Mouse (Mus musculus) spleen, adult 12 weeks (tissue): ENCODE data around the gene Cd79a.
"Not testable (repeated sequence)": the region's sequence is repeated elsewhere in the genome, so short reads cannot be mapped to it uniquely, and the experiment has no call there.

Experiments
- DNase-seq: peaks from one replicate; pipeline ENCODE4 v3.0.0; 2022; ENCODE audit warnings: low spot score

Cd79a gene

GRCm38 (mm10) chr7:24885468-24886307 lies 11.5 kb upstream of the Cd79a start:
- no peak for DNase-seq

DNA sequence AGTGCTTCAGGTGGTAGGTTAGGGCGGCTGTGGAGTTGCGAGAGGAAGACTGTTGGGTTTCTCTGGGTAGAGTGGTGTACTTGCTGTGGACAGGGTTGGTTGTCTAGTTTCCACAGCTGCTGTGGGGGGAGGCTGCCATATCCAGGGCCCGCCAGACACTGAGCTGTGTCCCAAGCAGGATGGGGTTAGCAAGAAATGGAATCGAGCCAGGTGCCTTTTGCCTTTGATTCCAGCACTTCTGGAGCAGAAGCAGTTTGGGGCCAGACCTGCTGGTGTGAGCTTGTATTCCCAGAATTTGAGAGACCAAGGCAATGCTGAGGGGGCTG lies 10.9 kb upstream of the Cd79a start:
- DNase-seq: no peak

- no peak for DNase-seq
Measured at GRCm38 (mm10) chr7:24887096-24887495, 10.1 kb upstream of the Cd79a start.

- DNase-seq: no peak
Measured at GRCm38 (mm10) chr7:24889431-24890220, 7.6 kb upstream of the Cd79a start.

DNA sequence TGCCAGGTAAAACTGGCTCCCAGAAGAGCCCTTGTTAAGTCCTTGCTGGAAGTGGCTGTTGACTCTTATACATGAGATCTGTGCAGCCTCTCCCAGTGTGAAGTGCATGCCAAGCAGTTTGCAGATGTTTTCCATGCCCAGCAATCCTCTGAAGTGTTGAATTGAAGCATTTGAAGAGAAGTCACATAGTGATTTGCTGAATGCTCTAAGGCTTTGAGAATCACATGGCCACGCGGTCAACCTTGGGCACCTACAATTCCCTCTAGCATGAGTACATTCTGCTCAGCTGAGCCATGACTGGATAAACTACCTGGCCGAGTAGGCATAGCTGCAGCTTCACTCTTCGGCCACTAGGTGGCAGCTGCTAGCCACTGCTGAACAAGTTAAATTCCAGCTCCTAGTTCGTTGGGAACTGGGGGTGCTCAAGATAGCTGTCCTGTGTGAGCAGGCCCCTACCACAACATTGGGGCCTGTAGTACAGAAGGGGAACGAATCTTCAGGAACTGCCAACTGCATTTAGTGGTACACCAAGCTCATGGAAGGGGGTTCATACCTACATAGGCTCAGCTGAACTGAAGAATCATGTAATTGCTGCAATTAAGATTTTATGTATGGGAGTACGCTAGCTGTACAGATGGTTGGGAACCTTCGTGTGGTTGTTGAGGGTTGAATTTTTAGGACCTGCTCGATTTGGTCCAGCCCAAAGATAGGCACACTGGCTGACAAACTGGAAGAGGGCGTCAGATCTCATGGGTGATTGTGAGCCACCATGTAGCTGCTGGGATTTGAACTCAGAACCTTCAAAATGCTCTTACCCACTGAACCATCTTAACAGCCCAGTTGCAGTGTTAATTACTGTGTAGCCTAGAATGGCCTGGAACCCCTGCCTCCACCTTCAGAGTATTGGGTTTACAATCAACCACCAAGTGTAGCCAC lies 6.6 kb upstream of the Cd79a start:
- peak; percentile 65 for DNase-seq

- DNase-seq: no peak
Measured at GRCm38 (mm10) chr7:24891241-24892124, 5.7 kb upstream of the Cd79a start.

DNA sequence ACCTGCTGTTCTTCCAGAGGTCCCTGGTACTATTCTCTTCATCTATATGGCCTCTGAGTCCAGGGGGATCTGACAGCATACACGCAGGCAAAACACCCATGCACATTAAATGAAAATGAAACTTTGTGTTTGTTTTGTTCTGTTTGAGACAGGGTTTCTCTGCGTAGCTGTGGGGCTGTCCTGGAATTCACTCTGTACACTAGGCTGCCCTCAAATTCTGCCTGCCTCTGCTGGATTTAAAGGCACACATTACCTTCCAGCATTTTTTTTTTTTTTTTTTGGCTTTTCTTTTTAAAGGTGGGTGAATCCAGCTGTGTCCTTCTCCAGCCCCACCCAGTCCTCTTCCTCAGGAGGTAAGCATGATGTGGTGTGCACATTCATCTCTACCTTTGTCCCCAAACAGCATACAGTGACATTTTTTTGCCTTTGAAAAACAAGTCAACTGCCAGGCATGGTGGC lies 5.0 kb upstream of the Cd79a start:
- DNase-seq: no peak

DNA sequence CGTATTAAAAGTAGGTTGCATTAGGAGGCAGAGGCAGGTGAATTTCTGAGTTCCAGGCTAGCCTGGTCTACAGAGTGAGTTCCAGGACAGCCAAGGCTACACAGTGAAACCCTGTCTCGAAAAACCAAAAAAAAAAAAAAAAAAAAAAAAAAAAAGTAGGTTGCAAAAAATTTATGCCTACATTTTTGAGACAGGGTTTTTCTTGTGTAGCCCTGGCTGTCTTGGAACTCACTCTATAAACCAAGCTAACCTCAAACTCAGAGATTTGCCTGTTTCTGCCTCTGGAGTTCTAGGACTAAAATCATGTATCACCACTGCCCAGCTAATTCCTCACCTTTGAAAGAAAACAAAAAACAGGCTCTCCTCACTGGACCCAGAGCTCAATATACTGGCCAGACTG lies 1.4 kb upstream of the Cd79a start:
- DNase-seq: not testable (repeated sequence)

DNA sequence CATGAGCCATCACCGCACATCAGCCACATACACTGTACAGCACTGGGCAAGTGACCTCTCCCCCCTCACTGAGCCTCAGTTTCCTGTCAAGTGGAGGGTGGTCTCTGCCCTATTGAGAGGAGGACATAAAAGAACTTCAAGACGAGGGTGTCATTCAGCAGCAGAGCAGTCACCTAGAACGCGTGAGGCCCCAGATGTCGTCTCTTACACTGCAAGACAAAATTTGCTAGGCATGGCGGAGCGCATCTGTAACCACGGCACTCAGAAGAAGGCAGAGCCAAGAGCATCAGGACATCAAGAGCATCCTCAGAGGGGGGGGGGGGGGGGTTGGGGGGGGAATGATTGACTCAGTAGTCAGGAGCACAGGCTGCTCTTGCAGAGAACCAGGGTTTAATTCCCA lies 912 bp upstream of the Cd79a start:
- no peak for DNase-seq

DNA sequence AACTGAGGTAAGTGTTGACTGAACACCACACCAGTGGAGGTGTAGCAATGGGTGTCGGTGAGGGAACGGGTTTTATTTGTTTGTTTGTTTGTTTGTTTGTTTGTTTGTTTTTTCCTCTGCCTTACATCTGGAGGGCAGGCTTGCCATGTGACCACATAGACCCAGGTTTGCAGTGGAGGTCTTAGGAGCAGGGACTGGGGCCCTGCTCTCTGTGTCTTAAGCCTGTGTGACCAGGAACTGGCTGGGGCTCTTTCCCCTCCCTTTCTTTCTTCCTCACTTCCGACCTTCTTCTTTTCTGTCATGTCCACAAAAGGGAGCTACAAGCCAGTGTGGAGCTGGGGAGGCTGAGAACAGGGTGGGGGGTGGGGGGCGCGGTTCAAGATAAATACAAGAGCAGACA lies 778 bp downstream of the Cd79a start:
- DNase-seq: no peak

DNA sequence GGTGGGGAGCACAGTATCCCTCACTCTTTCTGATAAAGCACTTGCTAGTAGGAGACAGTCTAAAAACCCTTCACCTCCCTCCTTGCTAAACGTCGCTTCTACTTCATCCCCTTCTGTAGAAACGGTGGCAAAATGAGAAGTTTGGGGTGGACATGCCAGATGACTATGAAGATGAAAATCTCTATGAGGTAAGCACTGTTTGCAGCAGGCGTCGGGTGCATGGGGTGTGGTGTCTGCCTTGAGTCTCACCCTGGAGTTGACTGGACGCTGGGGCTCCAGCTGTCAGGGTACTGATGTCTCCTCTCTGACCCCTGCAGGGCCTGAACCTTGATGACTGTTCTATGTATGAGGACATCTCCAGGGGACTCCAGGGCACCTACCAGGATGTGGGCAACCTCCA lies 3.9 kb downstream of the Cd79a start:
- no peak for DNase-seq

DNA sequence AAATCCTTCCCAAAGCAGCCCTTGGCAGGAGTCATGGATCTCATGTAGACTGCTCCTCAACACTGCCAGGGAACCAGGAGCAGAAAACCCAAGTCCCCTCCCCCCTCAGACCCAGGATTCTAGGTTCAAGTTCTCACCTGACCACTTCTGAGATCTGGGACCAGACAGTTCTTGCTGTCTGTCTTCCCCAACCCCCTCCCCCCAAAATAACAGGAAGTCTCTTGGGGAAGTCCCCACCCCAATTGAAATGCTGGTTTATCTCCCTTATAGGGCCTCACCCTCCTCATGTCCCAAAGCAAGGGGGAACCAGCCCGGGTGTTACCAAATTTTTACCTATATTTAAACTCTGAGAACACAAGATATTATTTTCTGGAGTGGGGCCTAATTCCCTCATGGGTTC lies 4.7 kb downstream of the Cd79a start:
- DNase-seq: peak; percentile 25

- DNase-seq: peak; percentile 13
Measured at GRCm38 (mm10) chr7:24902264-24902629, 5.1 kb downstream of the Cd79a start.

DNA sequence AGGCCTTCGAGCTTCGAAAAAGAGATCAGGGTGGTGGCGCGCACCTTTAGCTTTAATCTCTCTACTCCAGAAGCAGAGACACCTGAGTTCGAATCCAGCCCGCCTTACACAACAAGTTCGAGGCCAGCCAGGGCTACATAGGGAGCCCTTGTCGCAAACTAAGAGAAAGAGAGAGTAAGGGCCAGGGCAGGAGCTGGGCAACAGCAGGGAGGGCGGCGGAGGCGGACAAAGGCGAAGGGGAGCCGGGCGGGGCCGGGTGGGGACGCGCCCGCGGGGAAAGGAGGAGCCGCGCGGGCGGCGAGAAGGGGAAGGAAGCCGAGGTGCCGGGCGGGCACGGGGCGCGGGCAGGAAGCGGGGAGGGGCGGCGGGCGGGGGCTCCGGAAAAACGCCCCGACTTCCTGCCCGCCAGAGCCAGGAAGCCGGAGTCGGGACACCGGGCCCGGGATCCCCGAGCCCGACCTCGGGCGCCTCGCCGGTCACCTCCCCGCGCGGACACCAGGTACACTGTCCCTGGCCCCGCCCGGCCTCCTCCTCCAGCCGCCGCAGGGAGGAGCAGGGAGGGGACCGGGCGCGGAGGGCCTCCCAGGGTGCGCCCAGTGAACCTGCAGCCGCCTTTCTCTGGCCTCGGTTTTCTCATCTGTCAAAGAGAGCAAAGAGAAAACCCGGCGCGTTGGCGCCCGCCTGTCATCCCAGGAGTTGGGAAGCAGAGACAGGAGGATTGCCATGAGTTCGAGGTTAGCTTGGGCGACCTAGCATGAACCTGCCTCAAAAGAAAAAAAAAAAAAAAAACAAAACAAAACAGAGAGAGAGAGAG lies 5.7 kb downstream of the Cd79a start, which contains the start of gene Arhgef1:
TSS of gene Arhgef1 (plus strand) at position 283 of the 814 bp plus-strand sequence.
- DNase-seq: peak; percentile 69

GRCm38 (mm10) chr7:24903444-24903825 lies 6.3 kb downstream of the Cd79a start:
- no peak for DNase-seq

DNA sequence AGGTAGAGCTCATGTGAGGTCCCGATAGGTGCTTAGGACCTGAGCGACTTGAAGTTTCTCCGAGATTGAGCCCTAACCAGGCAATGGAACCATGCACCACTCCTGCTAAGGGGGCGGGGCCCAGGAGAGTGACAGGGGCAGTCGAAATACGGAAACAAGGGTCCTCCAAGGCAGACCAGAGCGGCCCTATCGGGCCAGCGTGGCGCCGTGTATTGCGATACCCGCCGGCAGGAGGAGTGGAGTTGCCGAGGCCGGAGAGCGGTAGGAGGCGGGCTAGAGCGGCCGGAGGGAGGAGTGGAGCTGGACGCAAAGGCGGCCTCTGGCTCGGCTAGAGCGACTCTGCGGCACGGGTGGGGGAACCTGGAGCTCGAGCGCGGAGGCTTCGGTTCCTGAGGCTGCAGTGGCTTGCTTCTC lies 6.9 kb downstream of the Cd79a start:
- DNase-seq: peak; percentile 93

DNA sequence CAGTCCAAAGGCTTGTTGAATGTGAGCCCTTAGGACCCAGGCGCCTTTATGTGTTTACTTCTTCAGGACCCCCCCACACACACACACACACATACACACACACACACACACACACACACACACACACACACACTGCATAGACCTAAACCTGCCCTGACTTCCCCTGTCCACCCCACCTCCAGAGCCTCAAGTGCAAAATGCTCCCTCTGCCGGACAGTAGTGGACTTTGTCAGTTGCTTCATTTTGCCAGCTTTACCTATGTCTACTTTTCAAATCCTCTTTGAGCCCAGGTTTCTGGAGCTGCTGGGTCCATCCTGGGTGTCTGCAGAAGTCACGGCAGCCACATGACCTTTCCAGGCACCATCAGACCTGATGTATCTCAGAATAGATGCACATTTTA lies 7.8 kb downstream of the Cd79a start:
- DNase-seq: peak; percentile 66

DNA sequence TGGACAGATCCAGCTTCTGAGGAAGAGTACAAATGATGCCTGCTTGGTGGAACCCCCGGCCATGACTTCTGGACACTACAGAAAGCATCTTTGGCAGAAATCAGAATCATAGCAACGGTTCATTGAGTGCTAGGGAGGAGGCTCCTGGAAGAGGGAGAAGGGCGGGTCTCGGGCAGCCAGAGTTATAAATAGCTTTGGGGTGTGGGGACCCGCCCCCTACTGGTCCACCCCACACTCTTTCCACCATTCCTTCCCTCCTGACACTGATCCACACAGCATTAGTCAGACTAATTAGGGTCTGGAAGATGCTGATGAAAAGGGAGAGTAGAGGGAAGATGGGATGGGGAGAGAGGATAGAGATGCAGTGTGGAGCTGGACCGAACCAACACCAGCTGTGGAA lies 9.4 kb downstream of the Cd79a start:
- no peak for DNase-seq

GRCm38 (mm10) chr7:24907211-24907748 lies 10.1 kb downstream of the Cd79a start:
- peak; percentile 32 for DNase-seq

DNA sequence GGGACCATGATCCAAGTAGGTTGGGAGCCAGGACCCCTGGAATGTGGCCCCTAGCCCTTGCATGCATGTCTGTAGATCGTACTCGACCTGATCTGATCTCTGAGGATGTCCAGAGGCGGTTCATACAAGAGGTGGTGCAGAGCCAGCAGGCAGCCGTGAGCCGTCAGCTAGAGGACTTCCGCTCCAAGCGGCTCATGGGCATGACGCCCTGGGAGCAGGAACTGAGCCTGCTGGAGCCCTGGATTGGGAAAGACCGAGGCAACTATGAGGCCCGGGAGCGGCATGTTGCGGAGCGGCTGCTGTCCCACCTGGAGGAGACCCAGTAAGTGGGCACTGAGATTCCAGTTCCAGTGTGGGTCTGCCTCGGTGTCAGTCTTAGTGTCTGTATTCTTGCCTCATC lies 15.3 kb downstream of the Cd79a start:
- no peak for DNase-seq
